Mouse (Mus musculus): ENCODE measurements at regions not wholly inside any gene's neighbourhood (a gene's known extent, or its start where the extent isn't known, plus 50 kb on each side); places are given as distances from the start of the nearest gene placed in this dataset.

- DNase-seq (ENCODE audit: low spot score in 2 of 2) = no peak
Measured at GRCm38 (mm10) chr15:57543985-57544384, 66.6 kb upstream of the Slc22a22 start.

- DNase-seq (ENCODE audit: low spot score in 2 of 2) = no peak
Measured at GRCm38 (mm10) chr15:57542630-57543029, 65.2 kb upstream of the Slc22a22 start.

GRCm38 (mm10) chr15:57535514-57535913, 58.1 kb upstream of the Slc22a22 start:
- no peak for DNase-seq (ENCODE audit: low spot score in 2 of 2)
